Mouse (Mus musculus) left cerebral cortex, adult 11 months (tissue): ENCODE results near the gene Sco2.

ENCODE experiments used
- DNase-seq: peaks from one replicate; pipeline ENCODE4 v3.0.0; 2022; ENCODE audit warnings: low spot score

Gene Sco2

GRCm38 (mm10) chr15:89323656-89324055 lies 50.0 kb downstream of the Sco2 start:
- no peak for DNase-seq

- DNase-seq = no peak
Observed at GRCm38 (mm10) chr15:89322670-89323522, 50.8 kb downstream of the Sco2 start, which contains the start of gene Adm2. TSS of gene Adm2 (plus strand) at chr15:89322720.
